Mouse (Mus musculus): ENCODE results near the gene Cfap70.

Cfap70 gene

GRCm38 (mm10) chr14:20422257-20422656, 29.8 kb downstream of the Cfap70 start:
- no peak for DNase-seq

GRCm38 (mm10) chr14:20400071-20400470, 52.0 kb downstream of the Cfap70 start:
- DNase-seq = no peak

GRCm38 (mm10) chr14:20398864-20399263, 53.2 kb downstream of the Cfap70 start:
- DNase-seq = peak; percentile 20

GRCm38 (mm10) chr14:20397220-20397619, 54.8 kb downstream of the Cfap70 start:
- no peak for DNase-seq

GRCm38 (mm10) chr14:20393205-20393913, 58.7 kb downstream of the Cfap70 start, which contains the start of gene Mrps16:
TSS of gene Mrps16 (minus strand) at chr14:20393634.
- DNase-seq = peak; percentile 87

GRCm38 (mm10) chr14:20392326-20392725, 59.7 kb downstream of the Cfap70 start:
- DNase-seq = no peak

GRCm38 (mm10) chr14:20389446-20390079, 62.5 kb downstream of the Cfap70 start:
- no peak for DNase-seq

GRCm38 (mm10) chr14:20388441-20389129, 63.4 kb downstream of the Cfap70 start, which contains the start of gene Dnajc9:
TSS of gene Dnajc9 (minus strand) at chr14:20388910.
- DNase-seq = peak; percentile 96

GRCm38 (mm10) chr14:20379753-20380430, 72.1 kb downstream of the Cfap70 start:
- no peak for DNase-seq

GRCm38 (mm10) chr14:20379087-20379640, 72.9 kb downstream of the Cfap70 start:
- no peak for DNase-seq

- no peak for DNase-seq
These were observed 73.5 kb downstream of the Cfap70 start for GRCm38 (mm10) chr14:20378313-20379061.

GRCm38 (mm10) chr14:20377112-20377521, 74.9 kb downstream of the Cfap70 start:
- no peak for DNase-seq

GRCm38 (mm10) chr14:20371854-20372253, 80.2 kb downstream of the Cfap70 start:
- DNase-seq = no peak

- DNase-seq = no peak
These were observed 81.2 kb downstream of the Cfap70 start for GRCm38 (mm10) chr14:20370798-20371197.

- no peak for DNase-seq
These were observed 83.8 kb downstream of the Cfap70 start for GRCm38 (mm10) chr14:20368271-20368670.

- no peak for DNase-seq
These were observed 88.8 kb downstream of the Cfap70 start for GRCm38 (mm10) chr14:20363230-20363629.

GRCm38 (mm10) chr14:20347991-20348541, 104.0 kb downstream of the Cfap70 start, which contains the start of the genes Ecd and Fam149b:
TSS of gene Ecd (minus strand) at chr14:20348121.
TSS of gene Fam149b (plus strand) at chr14:20348162.
- peak; percentile 89 for DNase-seq

GRCm38 (mm10) chr14:20347441-20347990, 104.5 kb downstream of the Cfap70 start:
- peak; percentile 3 for DNase-seq

- DNase-seq = no peak
These were observed 106.1 kb downstream of the Cfap70 start for GRCm38 (mm10) chr14:20345885-20346284.
